Mouse (Mus musculus): ENCODE data around the gene Tmem106a.

- TF ChIP-seq GATA1 (IDR thresholded peaks at IDR 0.05; ENCODE audit: low read length) (no peak), TAL1 (IDR thresholded peaks at IDR 0.05; ENCODE audit: low read length) (no peak)
Observed at GRCm38 (mm10) chr11:101587676-101588075, 5.6 kb downstream of the Tmem106a start.
